Mouse (Mus musculus) midbrain, embryonic 11.5 days (tissue): ENCODE results near the gene Atp5h. TPM values are rescaled to one million over a fixed set of nuclear protein-coding genes. Genes with fewer than 3 reads are reported as not detected.

Experiments
- ATAC-seq: fragments of 200-750 bp; cut with Nextera tagmentation; 2 replicates; pipeline ENCODE4 v1.8.0; 2017; ENCODE audit warnings: moderate TSS enrichment, moderate library complexity; ENCODE audit not compliant: low FRiP score
- DNase-seq: peaks from one replicate; pipeline ENCODE4 v3.0.0; 2015; ENCODE audit warnings: low spot score; ENCODE audit errors: missing footprints
- H3K27ac ChIP-seq: fragments of 300-500 bp; sonication (generic); 2 replicates; pipeline ENCODE4 v1.5.1; 2014; ENCODE audit warnings: low read depth, low read length
- H3K27me3 ChIP-seq: fragments of 300-500 bp; sonication (generic); 2 replicates; pipeline ENCODE4 v1.6.1; 2014; ENCODE audit warnings: mild to moderate bottlenecking, low read length, moderate library complexity, mixed read lengths; ENCODE audit not compliant: control insufficient read depth, insufficient read depth
- H3K36me3 ChIP-seq: fragments of 300-500 bp; sonication (generic); 2 replicates; pipeline ENCODE4 v1.6.1; 2014; ENCODE audit warnings: mild to moderate bottlenecking, low read length, moderate library complexity, mixed read lengths; ENCODE audit not compliant: control insufficient read depth, insufficient read depth
- H3K4me1 ChIP-seq: fragments of 300-500 bp; sonication (generic); 2 replicates; pipeline ENCODE4 v1.6.1; 2014; ENCODE audit warnings: low read length; ENCODE audit not compliant: control insufficient read depth, insufficient read depth
- H3K4me2 ChIP-seq: fragments of 300-500 bp; sonication (generic); 2 replicates; pipeline ENCODE4 v1.6.1; 2014; ENCODE audit warnings: mild to moderate bottlenecking, moderate library complexity
- H3K4me3 ChIP-seq: fragments of 300-500 bp; sonication (generic); 2 replicates; pipeline ENCODE4 v1.5.1; 2014; ENCODE audit warnings: low read depth, low read length
- H3K9ac ChIP-seq: fragments of 300-500 bp; sonication (generic); 2 replicates; pipeline ENCODE4 v1.6.1; 2014; ENCODE audit warnings: low read length
- H3K9me3 ChIP-seq: fragments of 300-500 bp; sonication (generic); 2 replicates; pipeline ENCODE4 v1.6.1; 2016; ENCODE audit warnings: low read length; ENCODE audit not compliant: control insufficient read depth
- WGBS: fragments of 180-500 bp; shearing (Covaris S2); extraction: QIAGEN DNeasy Blood & Tissue Kit; methylation state at CpG from one replicate; pipeline ENCODE4 v1.1.7; 2014; 5-methylcytosine and 5-hydroxymethylcytosine counted together
- polyA plus RNA-seq: library from polyadenylated mRNA; unstranded; fragments of >200 nt; fragmentation: Nextera tagmentation; extraction: Ambion mirVana; gene quantifications from 2 replicates; pipeline ENCODE4 v1.2.1, GENCODE M21; 2014

Atp5h gene
- polyA plus RNA-seq, 1 experiment from 2014 or later: 917 TPM

- H3K4me2 ChIP-seq: no peak overlapping the region
Measured at GRCm38 (mm10) chr11:115429307-115429706, 9.5 kb upstream of the Atp5h start.

GRCm38 (mm10) chr11:115427482-115428331 lies 7.9 kb upstream of the Atp5h start:
- 36% methylated on average over 20 of the region's 20 CpGs for WGBS
- H3K27ac ChIP-seq: peak overlapping the region; percentile 48; the same call in 1 of the 2 replicates
- H3K4me3 ChIP-seq: no peak overlapping the region

More at GRCm38 (mm10) chr11:115429307-115429706, 9.5 kb upstream of the Atp5h start:
- Histone ChIP-seq H3K36me3 (peaks cover 13% of the 10 kb centered on the region), H3K9ac (no peak overlapping the region), H3K27ac (no peak overlapping the region), H3K4me1 (peaks cover 6% of the 10 kb centered on the region), H3K27me3 (no peaks in the 10 kb centered on the region), H3K4me3 (no peak overlapping the region), H3K9me3 (no peaks in the 10 kb centered on the region)
- 81% methylated on average over 7 of the region's 7 CpGs for WGBS
- no peak for DNase-seq
- ATAC-seq: no peak

GRCm38 (mm10) chr11:115425671-115426070 lies 5.9 kb upstream of the Atp5h start:
- ATAC-seq: no peak
- no peak overlapping the region for H3K27ac ChIP-seq
- 89% methylated on average over 6 of the region's 6 CpGs for WGBS

More at GRCm38 (mm10) chr11:115427482-115428331, 7.9 kb upstream of the Atp5h start:
- no peaks in the 10 kb centered on the region for H3K9me3 ChIP-seq
- H3K36me3 ChIP-seq: peaks cover 13% of the 10 kb centered on the region
- peak; percentile 76 for ATAC-seq
- peak; percentile 98 for DNase-seq
- H3K27me3 ChIP-seq: no peaks in the 10 kb centered on the region
- peaks cover 6% of the 10 kb centered on the region for H3K4me1 ChIP-seq
- H3K9ac ChIP-seq: peak overlapping the region; percentile 41
- peak overlapping the region; percentile 6; the same call in 1 of the 2 replicates for H3K4me2 ChIP-seq

GRCm38 (mm10) chr11:115424666-115425065 lies 4.9 kb upstream of the Atp5h start:
- DNase-seq: no peak
- Histone ChIP-seq H3K4me3 (no peak overlapping the region), H3K27ac (no peak overlapping the region), H3K36me3 (peaks cover 11% of the 10 kb centered on the region), H3K4me1 (peaks cover 16% of the 10 kb centered on the region), H3K9me3 (no peaks in the 10 kb centered on the region), H3K27me3 (no peaks in the 10 kb centered on the region), H3K9ac (no peak overlapping the region), H3K4me2 (no peak overlapping the region)
- 84% methylated on average over 7 of the region's 7 CpGs for WGBS
- no peak for ATAC-seq

More at GRCm38 (mm10) chr11:115425671-115426070, 5.9 kb upstream of the Atp5h start:
- H3K9ac ChIP-seq: no peak overlapping the region
- H3K4me2 ChIP-seq: no peak overlapping the region
- H3K36me3 ChIP-seq: peaks cover 13% of the 10 kb centered on the region
- peaks cover 15% of the 10 kb centered on the region for H3K4me1 ChIP-seq
- H3K9me3 ChIP-seq: no peaks in the 10 kb centered on the region
- no peak overlapping the region for H3K4me3 ChIP-seq
- no peaks in the 10 kb centered on the region for H3K27me3 ChIP-seq
- DNase-seq: no peak

- H3K9me3 ChIP-seq: no peaks in the 10 kb centered on the region
- 87% methylated on average over 3 of the region's 3 CpGs for WGBS
Measured at GRCm38 (mm10) chr11:115423091-115423490, 3.3 kb upstream of the Atp5h start.

GRCm38 (mm10) chr11:115421972-115422371 lies 2.2 kb upstream of the Atp5h start:
- DNase-seq (no peak), ATAC-seq (no peak)
- 92% methylated on average over 16 of the region's 16 CpGs for WGBS
- Histone ChIP-seq H3K4me1 (peaks cover 19% of the 10 kb centered on the region), H3K9me3 (no peaks in the 10 kb centered on the region), H3K27ac (no peak overlapping the region), H3K27me3 (no peaks in the 10 kb centered on the region), H3K4me2 (no peak overlapping the region), H3K9ac (no peak overlapping the region), H3K36me3 (peaks cover 8% of the 10 kb centered on the region), H3K4me3 (no peak overlapping the region)

More at GRCm38 (mm10) chr11:115423091-115423490, 3.3 kb upstream of the Atp5h start:
- no peak overlapping the region for H3K4me2 ChIP-seq
- ATAC-seq: no peak
- no peak for DNase-seq
- no peak overlapping the region for H3K4me3 ChIP-seq
- H3K9ac ChIP-seq: no peak overlapping the region
- H3K4me1 ChIP-seq: peaks cover 25% of the 10 kb centered on the region
- H3K36me3 ChIP-seq: peaks cover 8% of the 10 kb centered on the region
- no peaks in the 10 kb centered on the region for H3K27me3 ChIP-seq
- no peak overlapping the region for H3K27ac ChIP-seq

GRCm38 (mm10) chr11:115421328-115421727 lies 1.6 kb upstream of the Atp5h start:
- no peaks in the 10 kb centered on the region for H3K9me3 ChIP-seq
- no peak for ATAC-seq
- 74% methylated on average over 1 of the region's 1 CpGs for WGBS
- peak overlapping the region; percentile 97; the same call in 1 of the 2 replicates for H3K9ac ChIP-seq
- H3K4me1 ChIP-seq: peaks cover 19% of the 10 kb centered on the region
- H3K36me3 ChIP-seq: peaks cover 6% of the 10 kb centered on the region
- peak overlapping the region; percentile 99 for H3K4me3 ChIP-seq
- H3K27ac ChIP-seq: no peak overlapping the region
- H3K27me3 ChIP-seq: no peaks in the 10 kb centered on the region
- peak overlapping the region; percentile 99 for H3K4me2 ChIP-seq
- no peak for DNase-seq

GRCm38 (mm10) chr11:115420336-115421190 lies 801 bp upstream of the Atp5h start:
- WGBS: 3% methylated on average over 43 of the region's 45 CpGs
- ATAC-seq (peak; percentile 74), DNase-seq (peak; percentile 93)
- peak overlapping the region; percentile 99 for H3K4me2 ChIP-seq
- peak overlapping the region; percentile 74 for H3K27ac ChIP-seq
- H3K27me3 ChIP-seq: no peaks in the 10 kb centered on the region
- H3K9me3 ChIP-seq: no peaks in the 10 kb centered on the region
- H3K4me1 ChIP-seq: peaks cover 19% of the 10 kb centered on the region
- H3K36me3 ChIP-seq: peaks cover 7% of the 10 kb centered on the region
- H3K9ac ChIP-seq: peak overlapping the region; percentile 97
- peak overlapping the region; percentile 99 for H3K4me3 ChIP-seq
